Mouse (Mus musculus) CD4-positive, CD25-positive, alpha-beta regulatory T cell, adult 2 months (primary cell): ENCODE data around the gene Prdx1.
A peak's percentile ranks its signal among the peaks of the same experiment; 100 is the strongest.
"Not testable (repeated sequence)": the region's sequence is repeated elsewhere in the genome, so short reads cannot be mapped to it uniquely, and the experiment has no call there.

Experiments used
- DNase-seq: peaks from one replicate; pipeline ENCODE4 v3.0.0-alpha.2; 2012; ENCODE audit warnings: low read depth, low spot score

Gene Prdx1

GRCm38 (mm10) chr4:116685402-116686061 is at the start of gene Prdx1:
TSS of gene Prdx1 (plus strand) at chr4:116685544.
- DNase-seq: peak; percentile 94

DNA sequence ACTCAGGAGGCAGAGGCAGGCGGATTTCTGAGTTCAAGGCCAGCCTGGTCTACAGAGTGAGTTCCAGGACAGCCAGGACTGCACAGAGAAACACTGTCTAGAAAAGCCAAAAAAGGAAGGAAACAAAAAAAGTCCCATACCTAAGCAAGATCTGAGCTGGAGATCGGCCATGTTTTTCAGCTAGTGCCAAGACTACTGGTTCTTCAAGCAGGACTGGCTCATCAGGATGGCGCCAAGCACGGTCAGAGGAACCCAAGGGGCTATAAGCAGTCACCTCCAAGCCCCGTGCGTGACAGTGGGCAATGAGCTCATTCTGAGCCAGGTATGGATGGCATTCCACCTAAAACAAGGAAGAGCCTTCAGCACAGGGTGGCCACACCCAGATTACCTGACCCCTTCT is 46.5 kb upstream of the Prdx1 start:
- no peak for DNase-seq

- DNase-seq: no peak
Measured at GRCm38 (mm10) chr4:116642071-116642470, 43.3 kb upstream of the Prdx1 start.

GRCm38 (mm10) chr4:116644326-116644725 is 41.0 kb upstream of the Prdx1 start:
- peak; percentile 65 for DNase-seq

- no peak for DNase-seq
Measured at GRCm38 (mm10) chr4:116645624-116646023, 39.7 kb upstream of the Prdx1 start.

DNA sequence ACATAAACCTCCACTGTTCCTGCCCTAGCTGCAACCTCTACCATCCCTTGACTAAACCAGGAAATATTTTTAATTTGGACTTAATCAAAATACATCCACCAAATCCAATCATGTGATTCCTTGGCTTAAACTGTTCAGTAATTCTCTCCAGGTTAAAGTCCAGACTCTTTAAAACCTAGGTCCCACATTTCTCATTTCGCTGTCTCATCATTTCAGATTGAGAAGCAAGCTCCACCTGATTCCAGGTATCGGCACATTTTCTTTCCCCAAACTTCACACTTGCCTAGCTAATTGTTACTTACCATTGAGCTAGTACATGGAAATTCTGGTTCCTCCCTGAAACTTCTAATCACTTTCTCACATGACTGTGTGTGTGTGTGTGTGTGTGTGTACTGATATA is 35.9 kb upstream of the Prdx1 start:
- no peak for DNase-seq

DNA sequence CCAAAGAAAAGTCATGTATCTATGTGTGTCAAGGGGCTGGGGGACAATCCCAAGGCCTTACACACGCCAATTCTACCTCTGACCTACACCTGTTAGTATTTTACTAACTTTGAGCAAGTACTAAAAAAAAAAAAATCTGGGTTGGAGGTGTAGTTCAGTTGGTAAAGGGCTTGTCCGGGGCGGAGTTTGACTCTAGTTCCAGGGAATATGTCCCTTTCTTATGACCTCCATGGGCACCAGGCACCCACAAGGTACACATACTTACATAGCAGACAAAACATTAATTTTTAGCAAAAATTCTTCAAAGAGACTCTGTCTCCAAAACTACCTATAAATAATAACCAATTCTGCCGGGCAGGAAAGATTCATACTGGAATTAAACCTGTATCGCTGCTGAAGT is 35.0 kb upstream of the Prdx1 start:
- DNase-seq: no peak

DNA sequence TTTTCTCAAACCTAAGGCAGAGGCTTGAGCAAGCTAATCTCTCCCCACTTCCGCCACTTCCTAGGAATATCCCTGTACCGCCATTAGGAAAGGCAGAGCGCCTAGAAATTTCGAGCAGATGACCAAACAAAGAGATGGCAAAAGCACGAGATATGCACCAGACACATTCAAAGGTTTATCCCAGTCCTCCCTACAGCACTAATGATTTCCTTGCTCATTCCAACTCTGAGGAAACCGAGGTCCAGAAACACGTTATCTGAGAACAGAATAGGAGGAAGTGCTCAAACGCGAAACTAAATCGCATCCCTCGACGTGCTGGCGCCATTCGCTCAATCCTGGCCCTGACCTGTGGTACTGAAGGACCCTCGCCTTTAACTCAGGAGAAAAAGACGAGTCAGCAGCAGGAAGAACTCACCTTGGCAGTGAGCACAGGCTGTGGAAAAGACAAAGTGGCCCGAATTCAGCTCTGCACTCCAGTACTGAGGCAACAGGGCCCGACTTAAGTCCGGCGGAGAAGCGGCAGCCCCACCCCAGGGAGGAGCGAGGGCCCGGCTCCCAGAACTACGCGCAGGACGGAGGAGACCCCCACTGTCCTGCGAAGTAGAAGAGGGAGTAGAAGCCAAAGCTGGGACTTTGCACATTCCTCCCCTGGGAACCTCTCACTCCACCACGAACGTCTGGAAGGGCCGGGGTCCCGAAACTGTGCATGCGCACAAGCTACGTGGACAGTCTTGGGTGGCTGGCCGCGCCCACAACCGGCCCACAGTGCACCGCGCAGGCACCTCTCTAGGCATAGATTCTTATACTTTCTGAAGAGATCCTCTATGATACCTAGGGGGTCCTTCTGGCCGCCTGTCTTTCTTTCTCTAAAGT is 34.2 kb upstream of the Prdx1 start, which contains the start of gene Akr1a1:
Gene Akr1a1 (minus strand): TSS at position 757 of the 873 bp plus-strand sequence.
- DNase-seq: peak; percentile 88

DNA sequence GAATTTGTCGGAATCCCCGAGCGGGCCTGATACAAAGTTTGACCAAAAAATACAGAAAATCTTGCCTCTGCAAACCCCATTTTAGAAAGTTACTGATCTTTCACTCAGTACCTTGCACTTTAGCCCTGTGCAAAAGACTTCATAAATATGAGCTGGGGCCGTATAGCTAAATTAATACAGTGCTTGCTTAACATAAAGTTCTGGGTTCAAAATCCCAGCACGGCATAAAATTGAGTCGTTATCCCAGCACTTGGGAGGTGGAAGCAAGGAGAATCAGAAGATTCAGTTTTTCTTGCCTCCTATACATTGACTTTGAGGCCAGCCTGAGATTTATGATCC is 33.6 kb upstream of the Prdx1 start:
- DNase-seq: no peak

DNA sequence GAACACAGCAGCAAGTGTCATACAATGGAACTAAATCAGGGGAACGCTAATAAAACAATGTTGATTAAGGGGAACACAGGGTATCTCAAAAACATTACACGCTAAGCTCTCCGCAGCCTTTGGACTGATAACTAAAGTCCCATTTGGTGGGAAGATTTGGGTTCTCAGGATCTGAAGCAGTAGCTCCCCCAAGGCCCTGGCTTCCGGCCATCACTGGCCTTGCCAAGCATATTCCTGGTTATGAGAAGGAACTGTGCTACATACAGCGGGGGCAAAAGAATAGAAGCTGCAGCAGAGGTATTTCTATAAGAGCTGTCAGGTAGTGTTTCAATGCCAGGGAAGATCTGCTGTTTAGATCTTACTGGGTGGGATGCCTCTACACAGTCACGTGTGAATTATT is 32.1 kb upstream of the Prdx1 start:
- DNase-seq: no peak

- no peak for DNase-seq
Measured at GRCm38 (mm10) chr4:116655100-116655499, 30.2 kb upstream of the Prdx1 start.

- no peak for DNase-seq
Measured at GRCm38 (mm10) chr4:116655658-116656057, 29.7 kb upstream of the Prdx1 start.

DNA sequence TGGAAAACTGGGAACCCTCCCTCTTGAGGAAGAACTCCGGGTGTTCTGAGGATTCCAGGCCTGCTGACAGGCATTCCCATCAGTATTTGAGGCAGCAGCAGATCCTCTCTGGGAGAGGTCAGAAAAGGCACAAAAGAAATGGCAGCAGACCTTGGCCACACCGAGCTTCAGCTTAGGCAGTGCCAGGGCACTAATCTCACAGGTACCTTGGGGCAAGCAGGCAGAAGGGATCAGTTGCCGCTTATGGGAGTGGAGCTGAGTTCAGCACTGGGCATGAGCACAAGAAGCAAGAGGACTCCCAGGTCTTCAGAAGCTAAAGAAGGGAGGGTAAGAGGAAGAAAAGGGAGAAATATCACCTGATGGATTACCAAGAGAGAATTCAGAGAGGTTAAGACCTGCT is 27.4 kb upstream of the Prdx1 start:
- DNase-seq: no peak

GRCm38 (mm10) chr4:116659474-116659873 is 25.9 kb upstream of the Prdx1 start:
- DNase-seq: no peak

DNA sequence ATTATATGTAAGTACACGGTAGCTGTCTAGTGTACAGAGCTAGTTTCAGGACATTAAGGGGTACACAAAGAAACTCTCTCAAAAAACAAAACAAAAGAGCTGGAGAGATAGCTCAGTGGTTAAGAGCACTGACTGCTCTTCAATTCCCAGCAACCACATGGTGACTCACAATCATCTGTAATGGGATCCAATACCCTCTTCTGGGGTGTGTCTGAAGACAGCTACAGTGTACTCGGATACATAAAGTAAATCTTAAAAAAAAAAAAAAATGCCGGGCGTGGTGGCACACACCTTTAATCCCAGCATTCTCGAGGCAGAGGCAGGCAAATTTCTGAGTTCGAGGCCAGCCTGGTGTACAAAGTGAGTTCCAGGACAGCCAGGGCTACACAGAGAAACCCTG is 25.4 kb upstream of the Prdx1 start:
- DNase-seq: not testable (repeated sequence)

GRCm38 (mm10) chr4:116660829-116661228 is 24.5 kb upstream of the Prdx1 start:
- no peak for DNase-seq

DNA sequence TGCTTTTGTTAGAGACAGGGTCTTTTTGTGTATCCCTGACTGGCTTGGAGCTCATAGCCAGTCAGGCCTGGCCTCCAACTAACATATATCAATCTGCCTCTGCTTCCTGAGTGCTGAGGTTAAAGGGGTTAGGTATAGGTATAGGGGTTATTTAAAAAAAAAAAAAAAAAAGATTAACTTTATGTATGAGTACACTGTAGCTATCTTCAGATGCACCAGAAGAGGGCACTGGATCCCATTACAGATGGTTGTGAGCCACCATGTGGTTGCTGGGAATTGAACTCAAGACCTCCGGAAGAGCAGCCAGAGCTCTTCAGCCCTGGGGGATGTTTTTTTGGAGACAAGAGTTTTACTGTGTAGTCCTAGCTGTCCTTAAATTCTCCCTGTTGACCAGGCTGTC is 23.3 kb upstream of the Prdx1 start:
- no peak for DNase-seq

- no peak for DNase-seq
Measured at GRCm38 (mm10) chr4:116666625-116667024, 18.7 kb upstream of the Prdx1 start.

DNA sequence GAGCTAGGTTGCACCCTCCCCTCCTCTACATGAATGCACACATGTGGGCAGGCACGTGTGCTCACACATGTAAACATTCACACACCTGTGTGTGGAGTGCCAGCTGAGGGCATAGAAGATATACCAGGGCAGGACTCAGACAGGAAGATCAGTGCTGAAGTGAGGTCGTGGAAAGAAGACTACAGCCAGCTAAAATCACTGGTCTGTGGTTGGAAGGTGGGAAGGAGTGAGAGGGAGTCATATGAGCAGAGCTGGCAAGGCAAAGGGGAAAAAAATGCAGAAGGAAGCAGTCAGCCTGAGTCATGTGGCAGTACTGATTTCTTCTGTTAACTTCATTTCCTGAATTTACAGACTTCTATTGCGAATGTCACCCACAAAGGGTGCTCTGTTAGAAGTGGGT is 17.2 kb upstream of the Prdx1 start:
- DNase-seq: no peak

DNA sequence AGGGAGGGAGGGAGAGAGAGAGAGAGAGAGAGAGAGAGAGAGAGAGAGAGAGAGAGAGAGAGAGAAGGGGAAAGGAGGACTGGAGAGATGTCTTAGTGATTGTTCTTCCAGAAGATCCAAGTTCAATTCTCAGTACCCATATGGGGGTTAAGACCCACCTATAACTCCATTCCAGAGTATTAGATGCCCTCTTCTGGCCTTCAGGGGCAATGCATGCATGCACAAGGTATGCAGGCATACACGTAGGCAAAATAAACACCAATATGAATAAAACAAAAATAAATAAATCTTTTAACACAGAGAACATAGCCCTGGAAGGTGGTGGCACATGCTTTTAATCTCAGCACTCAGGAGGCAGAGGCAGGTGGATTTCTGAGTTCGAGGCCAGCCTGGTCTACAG is 16.1 kb upstream of the Prdx1 start:
- DNase-seq: peak; percentile 18

DNA sequence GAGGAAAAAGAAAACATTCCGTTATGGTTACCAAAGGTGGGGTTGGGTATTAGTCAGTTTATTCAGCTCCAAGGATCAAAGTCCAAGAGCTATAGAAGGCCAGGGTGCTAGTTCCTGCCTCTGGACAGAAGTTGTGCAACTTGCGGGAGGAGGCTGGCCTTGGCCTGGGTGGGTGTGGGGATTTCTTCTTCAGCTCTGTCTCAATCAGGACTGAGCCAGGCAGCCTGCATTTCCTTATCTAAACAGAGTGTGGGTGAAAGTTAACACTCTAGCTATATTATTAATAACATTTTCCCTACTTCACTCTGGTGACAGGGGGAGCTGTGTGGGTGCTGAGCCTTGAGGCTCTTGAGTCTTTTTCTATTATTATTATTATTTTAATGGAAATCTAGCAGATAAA is 12.6 kb upstream of the Prdx1 start:
- no peak for DNase-seq

- DNase-seq: not testable (repeated sequence)
Measured at GRCm38 (mm10) chr4:116674761-116675160, 10.6 kb upstream of the Prdx1 start.

DNA sequence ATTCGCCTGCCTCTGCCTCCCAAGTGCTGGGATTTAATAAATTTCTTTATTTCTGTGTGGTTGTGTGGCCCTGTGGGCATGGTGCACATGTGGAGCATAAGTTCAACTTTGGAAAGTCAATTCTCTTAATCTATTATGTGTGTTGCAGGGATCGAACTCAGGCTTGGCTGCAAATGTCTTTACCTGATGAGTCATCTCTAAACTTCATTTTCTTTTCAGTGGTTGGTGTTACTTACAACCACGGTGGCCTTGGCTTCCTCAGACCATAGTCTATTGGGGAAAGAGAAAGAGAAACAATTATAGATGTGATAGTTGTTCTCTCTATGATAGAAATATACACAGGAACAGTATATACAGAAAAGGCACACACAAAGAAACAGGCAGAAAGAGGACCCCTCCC is 9.3 kb upstream of the Prdx1 start:
- DNase-seq: no peak
